In genomic region chr6:119674201-119674810, GRCm38 (mm10) we compare ENCODE assay signal across 13 mouse cellular contexts.
DNase-seq lines count a peak whose midpoint lies in the region; ATAC-seq lines count a peak whose summit lies in the region.
"Had no signal": no experiment of that assay in that cellular context is flagged by ENCODE, and none has a peak within 500 bp of the region (broad histone marks: within the 10 kb centered on the region; RNA-seq: fewer than 3 reads in every experiment).

No protein-coding gene starts in this region.

- no peak overlapping the region for H3K9ac ChIP-seq in forebrain, embryonic 13.5 days
- H3K9ac ChIP-seq in neural tube, embryonic 13.5 days = no peak overlapping the region
- no peak overlapping the region for H3K9ac ChIP-seq in hindbrain, embryonic 12.5 days
- H3K9ac ChIP-seq: liver, embryonic 15.5 days had no signal

- H3K27me3 ChIP-seq in forebrain, embryonic 13.5 days = no peaks in the 10 kb centered on the region
- H3K27me3 ChIP-seq in forebrain, embryonic 10.5 days (ENCODE audit: poor library complexity, severe bottlenecking) = no peaks in the 10 kb centered on the region
- no peaks in the 10 kb centered on the region for H3K27me3 ChIP-seq in neural tube, embryonic 13.5 days
- H3K27me3 ChIP-seq in hindbrain, embryonic 12.5 days = no peaks in the 10 kb centered on the region
- H3K27me3 ChIP-seq: liver, embryonic 15.5 days had no signal

- peaks cover 11% of the 10 kb centered on the region for H3K4me1 ChIP-seq in forebrain, embryonic 13.5 days
- H3K4me1 ChIP-seq in forebrain, embryonic 10.5 days = peaks cover 6% of the 10 kb centered on the region
- peaks cover 9% of the 10 kb centered on the region; the same call in 1 of the 2 replicates for H3K4me1 ChIP-seq in neural tube, embryonic 13.5 days (replicated peaks)
- H3K4me1 ChIP-seq in hindbrain, embryonic 12.5 days = peaks cover 5% of the 10 kb centered on the region
- H3K4me1 ChIP-seq: heart, embryonic 10.5 days; liver, embryonic 15.5 days had no signal

- H3K4me3 ChIP-seq in forebrain, embryonic 13.5 days = no peak overlapping the region
- H3K4me3 ChIP-seq in forebrain, embryonic 10.5 days = no peak overlapping the region
- H3K4me3 ChIP-seq in neural tube, embryonic 13.5 days = no peak overlapping the region
- H3K4me3 ChIP-seq in hindbrain, embryonic 12.5 days = no peak overlapping the region
- H3K4me3 ChIP-seq: erythroblast, embryonic 14.5 days; heart, embryonic 10.5 days; liver, embryonic 15.5 days had no signal

- 50% methylated on average over 5 of the region's 5 CpGs for WGBS in forebrain, embryonic 13.5 days
- WGBS in forebrain, embryonic 10.5 days = 84% methylated on average over 5 of the region's 5 CpGs
- WGBS in neural tube, embryonic 13.5 days = 58% methylated on average over 5 of the region's 5 CpGs
- 59% methylated on average over 5 of the region's 5 CpGs for WGBS in hindbrain, embryonic 12.5 days

- peaks cover 14% of the 10 kb centered on the region for H3K36me3 ChIP-seq in forebrain, embryonic 13.5 days (ENCODE audit: poor library complexity, severe bottlenecking)
- H3K36me3 ChIP-seq in forebrain, embryonic 10.5 days (replicated peaks) = peaks cover 8% of the 10 kb centered on the region
- no peaks in the 10 kb centered on the region for H3K36me3 ChIP-seq in neural tube, embryonic 13.5 days
- peaks cover 8% of the 10 kb centered on the region; the same call in 1 of the 2 replicates for H3K36me3 ChIP-seq in hindbrain, embryonic 12.5 days
- H3K36me3 ChIP-seq: liver, embryonic 15.5 days had no signal

- no peak overlapping the region for H3K27ac ChIP-seq in forebrain, embryonic 13.5 days
- no peak overlapping the region for H3K27ac ChIP-seq in forebrain, embryonic 10.5 days
- 0 out of 2 replicates have a peak overlapping the region, but pooled peaks have one; percentile 42 for H3K27ac ChIP-seq in neural tube, embryonic 13.5 days (replicated peaks)
- peak overlapping the region; percentile 66 for H3K27ac ChIP-seq in hindbrain, embryonic 12.5 days
- H3K27ac ChIP-seq: heart, embryonic 10.5 days; liver, embryonic 15.5 days; stomach, postnatal 0 days had no signal

- intact Hi-C loops in gastrocnemius, postnatal 14 days (cut with DNase I; ENCODE audit: low total_unique reads) = no loop called here

- DNase-seq in forebrain, embryonic 10.5 days (ENCODE audit: extremely low spot score, low spot score) = no peak
- DNase-seq in neural tube, embryonic 10.5 days (ENCODE audit: extremely low spot score, low spot score) = no peak
- DNase-seq in retina, postnatal 1 day = peak; percentile 12
- DNase-seq in gastrocnemius, postnatal 14 days = no peak
- DNase-seq: right cerebral cortex, postnatal 14 days had no signal

- no peak overlapping the region for H3K4me2 ChIP-seq in forebrain, embryonic 13.5 days
- H3K4me2 ChIP-seq in neural tube, embryonic 13.5 days = no peak overlapping the region
- no peak overlapping the region for H3K4me2 ChIP-seq in hindbrain, embryonic 12.5 days (replicated peaks)
- H3K4me2 ChIP-seq: liver, embryonic 15.5 days had no signal

- no peaks in the 10 kb centered on the region for H3K9me3 ChIP-seq in forebrain, embryonic 13.5 days (replicated peaks)
- no peaks in the 10 kb centered on the region for H3K9me3 ChIP-seq in forebrain, embryonic 10.5 days
- H3K9me3 ChIP-seq in neural tube, embryonic 13.5 days = 0 out of 2 replicates have a peak, but pooled peaks cover 3% of the 10 kb centered on the region
- H3K9me3 ChIP-seq in hindbrain, embryonic 12.5 days (replicated peaks) = 0 out of 2 replicates have a peak, but pooled peaks cover 2% of the 10 kb centered on the region
- H3K9me3 ChIP-seq: heart, embryonic 10.5 days; liver, embryonic 15.5 days had no signal

- peak; percentile 76 for ATAC-seq in forebrain, embryonic 13.5 days
- peak; percentile 53; the same call in 1 of the 2 replicates for ATAC-seq in neural tube, embryonic 13.5 days (ENCODE audit: low read depth)
- peak; percentile 61; the same call in 1 of the 2 replicates for ATAC-seq in hindbrain, embryonic 12.5 days (ENCODE audit: low FRiP score)
- no peak for ATAC-seq in granulocyte monocyte progenitor cell, adult 5-6 weeks (replicated peaks; ENCODE audit: poor library complexity, severe bottlenecking)

Comparison
In these comparisons a context has a peak if more than half of its experiments do, and no peak if none do; other contexts are left out.
1. H3K27ac ChIP-seq: peak in neural tube, embryonic 13.5 days (single experiment) and hindbrain, embryonic 12.5 days (single experiment); none in forebrain, embryonic 13.5 days (single experiment) and forebrain, embryonic 10.5 days (single experiment).